Comparison of ENCODE assay signal across 32 mouse cellular contexts in genomic region chr9:61826415-61826814, GRCm38 (mm10).
A peak's percentile ranks its signal among the peaks of the same experiment; 100 is the strongest.
DNase-seq lines count a peak whose midpoint lies in the region; ATAC-seq lines count a peak whose summit lies in the region.
"Had no signal": no experiment of that assay in that cellular context is flagged by ENCODE, and none has a peak within 500 bp of the region (broad histone marks: within the 10 kb centered on the region; RNA-seq: fewer than 3 reads in every experiment).

No protein-coding gene starts in this region.

- peak; percentile 15 for DNase-seq in embryonic facial prominence, embryonic 14.5 days (ENCODE audit: low spot score)
- DNase-seq in embryonic facial prominence, embryonic 10.5 days (ENCODE audit: low spot score): no peak
- peak; percentile 76 for DNase-seq in 416B (ENCODE audit: low read depth)
- no peak for DNase-seq in thymus, postnatal 10 days (ENCODE audit: low spot score in 2 of 2)
- DNase-seq: adrenal gland, adult 2 months; adrenal gland, postnatal 36 days; cerebellum, adult 8-10 months; cerebellum, postnatal 36 days; embryo, embryonic 11 days; gastrocnemius, adult 2 months; gastrocnemius, postnatal 36 days; heart, adult 2 months; kidney, postnatal 4 days; liver, embryonic 13.5 days; lung, adult 18-20 months; lung, postnatal 4 days; midbrain, embryonic 14.5 days; right cerebral cortex, postnatal 25 days; spleen, adult 18-20 months; thymus, adult 18-20 months had no signal

- no peaks in the 10 kb centered on the region for H3K36me3 ChIP-seq in embryonic facial prominence, embryonic 14.5 days (ENCODE audit: control insufficient read depth, insufficient read depth, low read length)
- H3K36me3 ChIP-seq in embryonic facial prominence, embryonic 10.5 days (replicated peaks): no peaks in the 10 kb centered on the region
- H3K36me3 ChIP-seq: embryonic facial prominence, embryonic 13.5 days; heart, embryonic 12.5 days; intestine, embryonic 15.5 days; limb, embryonic 13.5 days; liver, embryonic 13.5 days; neural tube, embryonic 15.5 days had no signal

- WGBS in embryonic facial prominence, embryonic 14.5 days: 43% methylated on average over 3 of the region's 3 CpGs
- 74% methylated on average over 3 of the region's 3 CpGs for WGBS in embryonic facial prominence, embryonic 10.5 days

- H3K4me3 ChIP-seq in embryonic facial prominence, embryonic 14.5 days (ENCODE audit: low read depth, low read length): no peak overlapping the region
- H3K4me3 ChIP-seq in embryonic facial prominence, embryonic 10.5 days: no peak overlapping the region
- H3K4me3 ChIP-seq: embryonic facial prominence, embryonic 13.5 days; erythroblast, embryonic 14.5 days; forebrain, embryonic 13.5 days; gastrocnemius, adult 2 months; heart, adult 2 months; heart, embryonic 12.5 days; intestine, embryonic 15.5 days; limb, embryonic 13.5 days; liver, embryonic 13.5 days; neural tube, embryonic 15.5 days had no signal

- H3K4me2 ChIP-seq in embryonic facial prominence, embryonic 14.5 days (ENCODE audit: low read depth, low read length): no peak overlapping the region
- H3K4me2 ChIP-seq: embryonic facial prominence, embryonic 13.5 days; forebrain, embryonic 13.5 days; heart, embryonic 12.5 days; intestine, embryonic 15.5 days; limb, embryonic 13.5 days; liver, embryonic 13.5 days; neural tube, embryonic 15.5 days had no signal

- ATAC-seq in embryonic facial prominence, embryonic 14.5 days (ENCODE audit: low read depth): no peak
- peak; percentile 91 for ATAC-seq in common myeloid progenitor, adult 5-6 weeks (replicated peaks; ENCODE audit: low read depth, poor library complexity, severe bottlenecking)
- ATAC-seq in megakaryocyte progenitor cell, adult 5-6 weeks (replicated peaks; ENCODE audit: poor library complexity): peak; percentile 91
- ATAC-seq in CD4-positive, CD25-positive, alpha-beta regulatory T cell, adult 4 months: no peak
- ATAC-seq: forebrain, embryonic 13.5 days; hindbrain, embryonic 16.5 days; intestine, embryonic 15.5 days; lung, postnatal 0 days had no signal

- H3K27me3 ChIP-seq in embryonic facial prominence, embryonic 14.5 days (replicated peaks; ENCODE audit: control insufficient read depth, insufficient read depth, low read length): no peaks in the 10 kb centered on the region
- H3K27me3 ChIP-seq in embryonic facial prominence, embryonic 10.5 days (replicated peaks; ENCODE audit: low read depth, poor library complexity, severe bottlenecking): peaks cover 29% of the 10 kb centered on the region; the same call in 1 of the 2 replicates
- H3K27me3 ChIP-seq: intestine, embryonic 15.5 days; liver, embryonic 13.5 days had no signal

- no peak overlapping the region for H3K27ac ChIP-seq in embryonic facial prominence, embryonic 14.5 days (replicated peaks; ENCODE audit: low read depth, low read length)
- H3K27ac ChIP-seq in embryonic facial prominence, embryonic 10.5 days (replicated peaks): no peak overlapping the region
- H3K27ac ChIP-seq: embryonic facial prominence, embryonic 13.5 days; forebrain, embryonic 13.5 days; gastrocnemius, adult 2 months; heart, adult 2 months; intestine, embryonic 15.5 days; limb, embryonic 13.5 days; liver, embryonic 13.5 days; neural tube, embryonic 15.5 days had no signal

- H3K9ac ChIP-seq in embryonic facial prominence, embryonic 14.5 days (ENCODE audit: low read depth, low read length): no peak overlapping the region
- H3K9ac ChIP-seq: embryonic facial prominence, embryonic 13.5 days; forebrain, embryonic 13.5 days; heart, embryonic 12.5 days; intestine, embryonic 15.5 days; limb, embryonic 13.5 days; liver, embryonic 13.5 days; neural tube, embryonic 15.5 days had no signal

- H3K9me3 ChIP-seq in embryonic facial prominence, embryonic 14.5 days (ENCODE audit: control insufficient read depth, low read length): peaks cover 5% of the 10 kb centered on the region; the same call in 1 of the 2 replicates
- no peaks in the 10 kb centered on the region for H3K9me3 ChIP-seq in embryonic facial prominence, embryonic 10.5 days
- H3K9me3 ChIP-seq: embryonic facial prominence, embryonic 13.5 days; forebrain, embryonic 13.5 days; intestine, embryonic 15.5 days; limb, embryonic 13.5 days; liver, embryonic 13.5 days; neural tube, embryonic 15.5 days had no signal

- peaks cover 5% of the 10 kb centered on the region; the same call in 1 of the 2 replicates for H3K4me1 ChIP-seq in embryonic facial prominence, embryonic 14.5 days (ENCODE audit: control insufficient read depth, insufficient read depth, low read length)
- peaks cover 12% of the 10 kb centered on the region for H3K4me1 ChIP-seq in embryonic facial prominence, embryonic 10.5 days
- H3K4me1 ChIP-seq: heart, embryonic 12.5 days; intestine, embryonic 15.5 days had no signal

Comparison
In these comparisons a context has a peak if more than half of its experiments do, and no peak if none do; other contexts are left out.
1. DNase-seq: peak in embryonic facial prominence, embryonic 14.5 days (single experiment) and 416B (single experiment); none in embryonic facial prominence, embryonic 10.5 days (single experiment) and thymus, postnatal 10 days (0 of 2).
2. ATAC-seq: peak in common myeloid progenitor, adult 5-6 weeks (single experiment) and megakaryocyte progenitor cell, adult 5-6 weeks (single experiment); none in embryonic facial prominence, embryonic 14.5 days (single experiment) and CD4-positive, CD25-positive, alpha-beta regulatory T cell, adult 4 months (single experiment).